Mouse (Mus musculus) left cerebral cortex, adult 11 months (tissue): ENCODE measurements at regions not wholly inside any gene's neighbourhood (a gene's known extent, or its start where the extent isn't known, plus 50 kb on each side); places are given as distances from the start of the nearest gene placed in this dataset.
"Not testable (repeated sequence)": the region's sequence is repeated elsewhere in the genome, so short reads cannot be mapped to it uniquely, and the experiment has no call there.

Experiments used
- DNase-seq: peaks from one replicate; pipeline ENCODE4 v3.0.0; 2022; ENCODE audit warnings: low spot score

DNA sequence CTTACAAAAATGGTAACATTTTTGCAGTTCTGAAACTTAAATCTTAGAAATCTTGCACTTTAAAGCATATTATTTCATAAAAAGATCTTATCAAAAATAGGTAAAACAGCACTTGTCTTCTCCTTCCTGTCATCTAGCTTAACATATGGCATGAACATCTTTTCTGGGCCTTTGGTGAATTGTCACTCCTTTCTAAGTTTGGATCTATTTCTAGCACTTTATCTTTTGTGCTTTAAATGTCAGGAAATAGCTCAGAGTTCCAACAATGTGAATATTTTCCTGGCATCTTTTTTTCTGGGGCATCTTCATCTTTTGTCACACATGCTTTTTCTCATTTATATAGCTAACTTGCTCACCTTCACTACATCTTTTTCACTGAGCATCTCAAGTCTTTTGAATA, 527.4 kb upstream of the Gm5150 start:
- peak; percentile 18 for DNase-seq

DNA sequence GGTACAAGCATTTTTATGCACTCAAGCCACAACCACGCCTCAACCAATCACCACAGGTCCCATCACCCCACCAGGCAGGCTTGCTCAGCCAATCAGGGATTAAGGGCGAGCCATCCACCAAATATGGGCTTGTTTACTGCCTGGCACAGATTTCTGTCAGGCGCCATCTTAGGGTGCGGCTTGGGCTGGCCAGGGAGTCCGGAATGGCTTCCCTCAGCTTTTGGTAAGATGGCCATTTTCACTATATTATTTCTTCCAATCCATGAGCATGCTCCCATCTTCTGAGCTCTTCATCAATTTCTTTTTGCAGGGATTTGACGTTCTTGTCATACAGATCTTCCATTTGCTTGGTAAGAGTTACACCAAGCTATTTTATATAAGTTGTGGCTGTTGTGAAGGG, 521.3 kb upstream of the Gm5150 start:
- DNase-seq: not testable (repeated sequence)

DNA sequence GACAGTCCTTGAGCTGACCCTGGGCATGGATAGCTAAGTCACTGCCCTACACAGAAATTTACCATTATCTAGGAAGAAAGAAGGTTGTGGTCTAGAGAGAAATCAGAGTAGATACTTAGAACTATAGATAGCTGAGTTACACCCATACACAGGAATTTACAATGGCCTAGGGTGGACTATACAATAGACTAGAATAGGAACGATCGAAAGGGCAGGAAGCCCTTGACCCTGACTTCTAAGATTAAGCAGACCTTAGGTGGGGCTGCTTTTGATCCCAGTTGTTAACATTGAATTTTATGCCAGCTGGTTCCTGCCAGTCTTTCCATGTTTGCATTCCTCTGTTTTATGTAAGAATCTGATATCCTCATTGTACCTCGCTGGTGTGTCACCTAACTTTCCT, 482.2 kb upstream of the Gm5150 start:
- not testable (repeated sequence) for DNase-seq

DNA sequence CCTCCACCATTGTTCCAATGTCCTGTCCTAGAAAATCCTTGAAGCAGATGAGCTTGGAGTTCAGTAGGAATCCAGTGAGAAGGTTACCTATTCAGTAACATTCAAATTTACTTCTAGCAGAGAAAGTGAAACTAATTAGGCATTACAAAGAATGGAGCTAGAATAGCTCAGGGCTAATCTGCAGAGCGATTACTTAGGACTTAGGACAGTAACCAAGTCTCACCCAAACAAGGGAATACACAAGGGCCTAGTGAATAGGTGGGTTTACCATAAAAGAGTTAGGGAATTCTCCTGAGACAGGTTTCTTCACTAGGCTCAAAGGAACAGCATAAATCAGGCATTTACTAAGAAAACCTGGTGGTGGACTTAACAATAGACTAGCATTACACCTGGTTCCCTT, 476.5 kb upstream of the Gm5150 start:
- DNase-seq: no peak

DNA sequence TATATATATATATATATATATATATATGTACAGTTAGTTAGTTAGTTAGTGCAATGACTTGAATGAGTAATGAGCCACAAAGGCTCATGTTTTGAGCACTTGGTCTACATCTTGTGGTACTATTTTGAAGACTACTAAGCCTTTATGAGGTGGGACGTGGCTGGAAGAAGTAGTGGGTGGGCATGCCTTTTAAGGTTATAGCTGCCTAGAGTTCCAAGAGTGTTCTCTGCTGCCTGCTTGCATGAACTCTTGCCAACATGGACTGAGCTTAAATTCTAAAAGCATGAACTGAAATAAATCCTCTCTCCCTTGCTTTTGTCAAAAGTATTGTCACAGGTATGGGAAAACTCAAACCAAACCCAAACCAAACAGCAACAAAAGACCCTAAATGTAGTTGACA, 465.1 kb upstream of the Gm5150 start:
- DNase-seq: no peak

GRCm38 (mm10) chr3:16466388-16466787, 460.2 kb upstream of the Gm5150 start:
- DNase-seq: peak; percentile 39

GRCm38 (mm10) chr3:16465357-16465756, 459.1 kb upstream of the Gm5150 start:
- DNase-seq: no peak

- DNase-seq: no peak
These were observed 458.1 kb upstream of the Gm5150 start for GRCm38 (mm10) chr3:16464301-16464700.

GRCm38 (mm10) chr3:16433033-16433432, 426.8 kb upstream of the Gm5150 start:
- DNase-seq: no peak

- DNase-seq: no peak
These were observed 425.5 kb upstream of the Gm5150 start for GRCm38 (mm10) chr3:16431819-16432115.

- no peak for DNase-seq
These were observed 425.0 kb upstream of the Gm5150 start for GRCm38 (mm10) chr3:16431082-16431818.
